Mouse (Mus musculus) forebrain, postnatal 0 days (tissue): ENCODE results near the gene Ccdc177. TPM values are rescaled to one million over a fixed set of nuclear protein-coding genes. Genes with fewer than 3 reads are reported as not detected.

Experiments
- ATAC-seq: fragments of 200-750 bp; cut with Nextera tagmentation; 2 replicates; pipeline ENCODE4 v1.8.0; 2017; ENCODE audit warnings: mild to moderate bottlenecking, moderate library complexity
- DNase-seq: peaks from one replicate; pipeline ENCODE4 v3.0.0-alpha.2; 2015
- H3K27ac ChIP-seq: fragments of 300-500 bp; sonication (generic); 2 replicates; pipeline ENCODE4 v1.5.1; 2014; ENCODE audit warnings: low read depth, mild to moderate bottlenecking, antibody characterized with exemption, low read length, moderate library complexity, mixed read lengths
- H3K27me3 ChIP-seq: fragments of 300-500 bp; sonication (generic); 2 replicates; pipeline ENCODE4 v1.6.1; 2014; ENCODE audit warnings: mild to moderate bottlenecking, low read length, mixed read lengths; ENCODE audit not compliant: insufficient read depth
- H3K36me3 ChIP-seq: fragments of 300-500 bp; sonication (generic); 2 replicates; pipeline ENCODE4 v1.6.1; 2014; ENCODE audit warnings: mild to moderate bottlenecking, moderate library complexity; ENCODE audit not compliant: insufficient read depth
- H3K4me1 ChIP-seq: fragments of 300-500 bp; sonication (generic); 2 replicates; pipeline ENCODE4 v1.6.1; 2014; ENCODE audit warnings: antibody characterized with exemption; ENCODE audit not compliant: insufficient read depth
- H3K4me2 ChIP-seq: fragments of 300-500 bp; sonication (generic); 2 replicates; pipeline ENCODE4 v1.6.1; 2014; ENCODE audit warnings: low read depth, mild to moderate bottlenecking, moderate library complexity
- H3K4me3 ChIP-seq: fragments of 300-500 bp; sonication (generic); 2 replicates; pipeline ENCODE4 v1.5.1; 2014; ENCODE audit warnings: low read depth, low read length, mixed read lengths
- H3K9ac ChIP-seq: fragments of 300-500 bp; sonication (generic); 2 replicates; pipeline ENCODE4 v1.6.1; 2014; ENCODE audit warnings: mild to moderate bottlenecking
- H3K9me3 ChIP-seq: fragments of 300-500 bp; sonication (generic); 2 replicates; pipeline ENCODE4 v1.6.1; 2016; ENCODE audit warnings: low read length
- CTCF ChIP-seq: sonication (generic); IDR thresholded peaks from 2 replicates; pipeline ENCODE4 v1.5.1; 2016; ENCODE audit warnings: antibody characterized with exemption, control low read depth, low read depth
- WGBS: fragments of 180-500 bp; shearing (Covaris S2); extraction: QIAGEN DNeasy Blood & Tissue Kit; methylation state at CpG from one replicate; pipeline ENCODE4 v1.1.7; 2014; 5-methylcytosine and 5-hydroxymethylcytosine counted together
- polyA plus RNA-seq: library from polyadenylated mRNA; unstranded; fragments of >200 nt; fragmentation: Nextera tagmentation; extraction: Ambion mirVana; gene quantifications from 2 replicates; pipeline ENCODE4 v1.2.1, GENCODE M21; 2015
- total RNA-seq: library from RNA; depleted of rRNA; stranded (reverse); fragments of >200 nt; gene quantifications from 2 replicates; pipeline ENCODE4 v1.2.3, GENCODE M21; 2014

The Ccdc177 gene
- total and polyA plus RNA-seq, 2 experiments from 2014 or later: 2.3 to 23.5 TPM

GRCm38 (mm10) chr12:80776046-80776634 lies 15.7 kb upstream of the Ccdc177 start:
- Histone ChIP-seq H3K4me3 (no peak overlapping the region), H3K9me3 (no peaks in the 10 kb centered on the region), H3K4me2 (no peak overlapping the region), H3K4me1 (no peaks in the 10 kb centered on the region), H3K27me3 (no peaks in the 10 kb centered on the region), H3K27ac (no peak overlapping the region), H3K9ac (no peak overlapping the region), H3K36me3 (no peaks in the 10 kb centered on the region)
- no peak for TF ChIP-seq CTCF
- WGBS: 89% methylated on average over 4 of the region's 4 CpGs
- ATAC-seq (no peak), DNase-seq (no peak)

DNA sequence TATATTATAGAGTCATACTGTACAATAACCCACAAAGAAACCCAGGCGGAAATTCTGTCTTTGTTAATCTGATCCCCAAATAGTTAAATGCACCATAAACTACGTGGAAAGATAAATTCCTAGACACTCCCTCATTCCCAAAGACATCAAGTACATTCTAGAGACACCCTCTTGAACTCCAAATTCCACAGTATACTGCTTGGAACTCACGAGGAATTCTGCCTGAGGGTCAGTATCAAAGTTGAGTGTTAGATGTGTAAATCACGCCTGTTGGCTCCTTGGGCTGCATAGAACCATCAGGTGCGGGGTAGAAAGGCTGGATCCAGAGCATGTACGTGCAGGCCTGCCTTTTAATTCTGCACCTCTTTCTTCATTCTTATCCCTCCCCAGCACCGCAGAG lies 14.3 kb upstream of the Ccdc177 start:
- H3K36me3 ChIP-seq: no peaks in the 10 kb centered on the region
- no peaks in the 10 kb centered on the region for H3K4me1 ChIP-seq
- whole genome bisulfite sequencing: 68% methylated on average over 7 of the region's 7 CpGs
- no peaks in the 10 kb centered on the region for H3K27me3 ChIP-seq
- TF ChIP-seq CTCF: no peak
- no peaks in the 10 kb centered on the region for H3K9me3 ChIP-seq
- ATAC-seq (no peak), DNase-seq (no peak)
- no peak overlapping the region for H3K4me2 ChIP-seq
- no peak overlapping the region for H3K9ac ChIP-seq
- H3K27ac ChIP-seq: no peak overlapping the region
- H3K4me3 ChIP-seq: no peak overlapping the region

DNA sequence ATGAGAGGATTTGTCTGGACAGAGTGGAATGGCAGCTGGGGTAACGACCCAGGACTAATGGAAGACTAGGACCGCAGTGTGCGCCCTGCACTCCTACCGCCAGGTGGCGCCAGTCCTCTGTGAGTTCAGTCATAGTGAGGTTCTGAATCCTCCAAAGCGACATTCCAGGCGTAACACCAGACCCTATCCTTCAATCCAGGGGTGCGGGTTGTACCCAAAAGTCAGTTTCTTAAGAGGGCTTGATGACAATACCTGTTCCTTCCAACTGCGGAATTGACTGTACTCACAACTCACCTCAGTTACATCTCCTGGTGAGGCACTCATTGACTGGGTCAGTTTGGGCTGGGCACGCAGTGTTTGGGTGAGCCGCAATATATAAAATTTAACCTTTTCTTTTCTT lies 9.2 kb upstream of the Ccdc177 start:
- H3K9me3 ChIP-seq: no peaks in the 10 kb centered on the region
- no peak overlapping the region; the same call in 1 of the 2 replicates for H3K4me2 ChIP-seq
- no peaks in the 10 kb centered on the region for H3K4me1 ChIP-seq
- peak; percentile 98 for TF ChIP-seq CTCF
- 19% methylated on average over 11 of the region's 11 CpGs for WGBS
- no peak overlapping the region for H3K4me3 ChIP-seq
- no peak overlapping the region for H3K9ac ChIP-seq
- H3K27ac ChIP-seq: no peak overlapping the region
- DNase-seq (peak; percentile 91), ATAC-seq (peak; percentile 86)
- no peaks in the 10 kb centered on the region for H3K36me3 ChIP-seq
- H3K27me3 ChIP-seq: no peaks in the 10 kb centered on the region

DNA sequence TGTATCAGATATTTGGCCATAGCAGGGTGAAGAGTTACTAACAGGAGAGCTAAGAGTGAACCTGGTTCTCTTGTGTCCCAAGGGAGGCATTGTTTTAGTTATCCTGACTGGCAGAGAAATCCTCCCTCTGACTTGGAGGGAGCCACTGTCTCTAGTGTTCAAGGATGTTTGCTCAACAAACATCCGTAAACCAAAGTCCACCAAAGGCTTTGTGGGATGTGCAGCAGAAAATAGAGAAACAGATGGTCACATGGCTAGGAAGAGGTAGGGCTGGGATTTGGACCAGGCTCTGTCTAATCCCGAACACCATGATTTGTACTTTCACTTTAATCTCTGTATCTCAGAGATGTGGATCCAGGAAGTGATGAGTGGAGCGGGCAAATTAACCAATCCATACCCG lies 3.6 kb upstream of the Ccdc177 start:
- no peak for TF ChIP-seq CTCF
- WGBS: 82% methylated on average over 4 of the region's 4 CpGs
- 0 out of 2 replicates have a peak, but pooled peaks cover 2% of the 10 kb centered on the region for H3K4me1 ChIP-seq
- no peaks in the 10 kb centered on the region for H3K27me3 ChIP-seq
- no peak overlapping the region for H3K9ac ChIP-seq
- ATAC-seq: no peak
- H3K9me3 ChIP-seq: no peaks in the 10 kb centered on the region
- H3K27ac ChIP-seq: no peak overlapping the region
- DNase-seq: no peak
- no peak overlapping the region for H3K4me2 ChIP-seq
- no peak overlapping the region for H3K4me3 ChIP-seq
- no peaks in the 10 kb centered on the region for H3K36me3 ChIP-seq

GRCm38 (mm10) chr12:80762982-80763381 lies 2.5 kb upstream of the Ccdc177 start:
- Histone ChIP-seq H3K36me3 (peaks cover 9% of the 10 kb centered on the region), H3K9ac (no peak overlapping the region), H3K4me1 (0 out of 2 replicates have a peak, but pooled peaks cover 4% of the 10 kb centered on the region), H3K9me3 (peaks cover 7% of the 10 kb centered on the region; the same call in 1 of the 2 replicates), H3K27me3 (no peaks in the 10 kb centered on the region), H3K27ac (no peak overlapping the region), H3K4me2 (no peak overlapping the region), H3K4me3 (no peak overlapping the region)
- DNase-seq: no peak
- TF ChIP-seq CTCF: no peak
- 89% methylated on average over 5 of the region's 5 CpGs for WGBS
- ATAC-seq: no peak

GRCm38 (mm10) chr12:80759713-80760395 lies 633 bp downstream of the Ccdc177 start:
- TF ChIP-seq CTCF: no peak
- peaks cover 16% of the 10 kb centered on the region; the same call in 1 of the 2 replicates for H3K9me3 ChIP-seq
- peaks cover 40% of the 10 kb centered on the region for H3K36me3 ChIP-seq
- H3K9ac ChIP-seq: peak overlapping the region; percentile 77
- whole genome bisulfite sequencing: 3% methylated on average over 22 of the region's 22 CpGs
- 0 out of 2 replicates have a peak, but pooled peaks cover 4% of the 10 kb centered on the region for H3K4me1 ChIP-seq
- ATAC-seq (peak; percentile 57), DNase-seq (peak; percentile 80)
- H3K27me3 ChIP-seq: no peaks in the 10 kb centered on the region
- H3K4me3 ChIP-seq: peak overlapping the region; percentile 51
- H3K4me2 ChIP-seq: peak overlapping the region; percentile 56
- H3K27ac ChIP-seq: peak overlapping the region; percentile 94

GRCm38 (mm10) chr12:80759387-80759712 lies 1.1 kb downstream of the Ccdc177 start:
- no peak for DNase-seq

More at GRCm38 (mm10) chr12:80759387-80759712, 1.1 kb downstream of the Ccdc177 start:
- Histone ChIP-seq H3K9me3 (peaks cover 17% of the 10 kb centered on the region; the same call in 1 of the 2 replicates), H3K27ac (peak overlapping the region; percentile 94), H3K27me3 (no peaks in the 10 kb centered on the region), H3K4me2 (peak overlapping the region; percentile 56), H3K36me3 (peaks cover 44% of the 10 kb centered on the region), H3K4me3 (peak overlapping the region; percentile 51), H3K4me1 (0 out of 2 replicates have a peak, but pooled peaks cover 4% of the 10 kb centered on the region), H3K9ac (peak overlapping the region; percentile 77)
- peak; percentile 20 for ATAC-seq
- no peak for TF ChIP-seq CTCF
- WGBS: 5% methylated on average over 13 of the region's 13 CpGs
